Mouse (Mus musculus) E14TG2a.4 (cell line): ENCODE data around the gene Abca4.

ENCODE experiments used
- H3K27me3 ChIP-seq: 2 replicates; pipeline ENCODE4 v1.6.1; 2014; ENCODE audit warnings: low read length, control low read depth; ENCODE audit not compliant: insufficient read depth
- H3K36me3 ChIP-seq: 2 replicates; pipeline ENCODE4 v1.6.1; 2014; ENCODE audit warnings: low read length, control low read depth; ENCODE audit not compliant: insufficient read depth
- H3K4me1 ChIP-seq: replicated peaks from 2 replicates; pipeline ENCODE4 v1.6.1; 2014; ENCODE audit warnings: low read depth, low read length, control low read depth
- H3K4me3 ChIP-seq: replicated peaks from 2 replicates; pipeline ENCODE4 v1.5.1; 2014; ENCODE audit warnings: mild to moderate bottlenecking, low read length
- H3K9me3 ChIP-seq: 2 replicates; pipeline ENCODE4 v1.6.1; 2014; ENCODE audit warnings: low read length, control low read depth
- CTCF ChIP-seq: conservative IDR thresholded peaks from 2 replicates; pipeline ENCODE4 v1.5.1; 2014; ENCODE audit warnings: low read length
- NANOG ChIP-seq: IDR thresholded peaks from 2 replicates; pipeline ENCODE4 v1.6.1; 2014; ENCODE audit warnings: borderline replicate concordance, low read length, mixed read lengths
- POU5F1 ChIP-seq: IDR thresholded peaks from 2 replicates; pipeline ENCODE4 v1.6.1; 2014; ENCODE audit warnings: low read length, borderline replicate concordance

The Abca4 gene

DNA sequence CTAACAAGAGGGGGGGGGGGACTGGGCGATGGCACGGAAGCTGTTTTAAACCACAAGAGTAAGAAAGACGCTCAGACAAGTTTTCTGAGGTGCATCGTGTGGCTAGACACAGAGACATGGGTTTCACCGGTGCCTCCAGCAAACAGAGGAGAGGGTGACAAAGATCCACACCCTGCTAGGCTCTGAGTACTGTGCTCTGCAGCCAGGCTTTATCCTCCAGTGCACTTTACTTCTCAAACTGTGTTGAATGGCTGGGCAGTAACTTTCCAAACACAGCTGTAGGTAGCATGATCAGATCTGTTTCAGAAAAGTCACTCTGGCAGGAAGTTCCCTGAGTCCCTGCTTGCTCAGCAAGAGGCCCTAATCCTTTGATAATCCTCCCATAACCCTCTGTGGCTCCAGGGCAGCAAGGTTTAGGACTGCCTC is 158.1 kb downstream of the Abca4 start:
- H3K9me3 ChIP-seq, result no peaks in the 10 kb centered on the region
- TF ChIP-seq NANOG (no peak), POU5F1 (no peak), CTCF (no peak)
- no peaks in the 10 kb centered on the region for H3K36me3 ChIP-seq
- H3K27me3 ChIP-seq, result no peaks in the 10 kb centered on the region
- H3K4me3 ChIP-seq, result 0 out of 2 replicates have a peak overlapping the region, but pooled peaks have one; percentile 13
- H3K4me1 ChIP-seq, result peaks cover 31% of the 10 kb centered on the region

DNA sequence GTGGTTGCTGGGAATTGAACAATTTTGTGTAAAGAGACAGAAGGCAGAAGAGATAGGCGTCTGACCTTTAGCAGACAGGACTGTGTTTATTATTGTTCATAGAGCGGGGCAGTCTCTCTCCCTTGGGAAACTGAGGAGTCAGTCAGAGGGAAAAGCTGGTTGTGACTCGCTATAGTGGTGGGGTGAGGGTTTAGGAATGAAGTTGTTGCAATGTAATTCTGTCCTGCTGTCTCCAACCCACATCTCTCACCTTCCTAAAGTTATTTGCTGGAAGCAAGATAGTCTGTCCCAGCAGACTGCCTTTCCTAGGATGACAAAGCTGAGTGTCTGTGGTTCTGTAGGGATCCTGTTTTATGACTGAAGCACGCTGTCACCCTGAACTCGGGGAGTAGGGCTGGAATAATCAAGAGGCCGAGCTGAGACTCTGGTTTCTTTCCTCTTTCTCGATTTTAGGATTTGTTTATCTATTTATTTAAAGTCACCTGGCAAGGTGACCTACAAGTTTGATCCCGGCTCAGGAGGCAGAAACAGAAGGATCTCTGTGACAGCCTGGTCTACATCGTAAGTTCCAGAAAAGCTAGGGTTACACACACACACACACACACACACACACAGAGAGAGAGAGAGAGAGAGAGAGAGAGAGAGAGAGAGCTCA is 159.6 kb downstream of the Abca4 start:
- H3K4me3 ChIP-seq, result no peak overlapping the region
- H3K9me3 ChIP-seq, result no peaks in the 10 kb centered on the region
- H3K36me3 ChIP-seq, result no peaks in the 10 kb centered on the region
- no peaks in the 10 kb centered on the region for H3K27me3 ChIP-seq
- TF ChIP-seq POU5F1 (no peak), NANOG (no peak), CTCF (no peak)
- H3K4me1 ChIP-seq, result peaks cover 31% of the 10 kb centered on the region

DNA sequence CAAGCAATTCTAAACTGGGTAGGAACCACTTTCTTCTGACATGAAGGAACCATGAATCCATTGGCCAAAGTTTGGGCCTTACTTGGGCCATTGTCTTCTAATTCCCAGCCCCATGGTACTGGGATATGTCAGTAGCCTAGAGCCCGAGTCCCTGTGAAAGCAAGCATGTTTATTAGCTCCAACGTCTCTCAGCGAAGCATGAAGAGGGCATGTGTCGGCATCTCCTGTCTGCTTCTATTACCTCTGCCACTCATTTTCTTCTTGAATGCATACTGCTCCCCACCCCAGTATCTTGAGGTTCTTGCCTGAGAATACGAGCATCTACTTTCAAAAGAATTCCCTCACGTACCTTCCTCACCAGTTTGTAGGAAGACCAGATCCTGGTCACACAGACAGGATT is 161.5 kb downstream of the Abca4 start:
- H3K36me3 ChIP-seq, result no peaks in the 10 kb centered on the region
- TF ChIP-seq POU5F1 (no peak), CTCF (no peak), NANOG (no peak)
- no peak overlapping the region for H3K4me3 ChIP-seq
- H3K9me3 ChIP-seq, result no peaks in the 10 kb centered on the region
- H3K4me1 ChIP-seq, result peaks cover 22% of the 10 kb centered on the region
- H3K27me3 ChIP-seq, result no peaks in the 10 kb centered on the region

DNA sequence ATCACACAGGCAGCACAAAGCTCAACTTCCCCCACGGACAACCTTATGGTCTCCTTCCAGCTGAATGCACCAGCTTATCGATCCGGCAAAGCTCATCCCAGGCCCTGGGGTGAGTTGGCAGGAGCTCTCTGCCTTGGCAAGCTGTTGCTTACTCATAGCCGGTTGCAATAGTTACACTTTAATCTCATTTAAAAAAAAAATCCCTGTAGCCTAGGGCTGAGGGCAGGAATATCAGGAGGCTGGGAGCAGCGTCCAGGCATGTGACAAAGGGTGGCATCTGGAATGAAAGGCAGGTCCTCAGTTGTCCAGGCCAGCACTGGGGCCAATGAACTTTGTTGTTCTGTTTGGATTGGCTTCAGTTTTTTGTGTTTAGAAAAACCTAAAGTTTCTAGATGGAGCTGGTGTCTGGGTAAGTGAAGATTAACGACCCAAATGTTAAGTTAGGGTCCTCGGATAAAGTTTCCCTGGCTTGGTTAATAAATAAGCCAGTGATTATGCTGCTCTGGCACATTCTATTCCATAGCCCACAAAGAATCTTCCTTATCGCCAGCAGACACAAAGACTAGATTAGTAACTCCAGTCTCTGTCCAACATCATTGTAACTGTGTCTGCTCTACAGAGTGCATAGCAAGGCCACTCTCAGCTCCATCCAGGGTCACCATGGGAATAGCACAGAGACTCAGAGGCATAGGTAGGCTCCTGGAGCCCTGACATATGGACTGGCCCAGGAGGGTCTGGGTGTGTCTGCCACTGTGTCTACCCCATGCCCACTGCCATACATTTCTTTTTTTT is 162.2 kb downstream of the Abca4 start:
- no peak overlapping the region for H3K4me3 ChIP-seq
- no peak for TF ChIP-seq CTCF
- no peak for TF ChIP-seq NANOG
- no peak for TF ChIP-seq POU5F1

DNA sequence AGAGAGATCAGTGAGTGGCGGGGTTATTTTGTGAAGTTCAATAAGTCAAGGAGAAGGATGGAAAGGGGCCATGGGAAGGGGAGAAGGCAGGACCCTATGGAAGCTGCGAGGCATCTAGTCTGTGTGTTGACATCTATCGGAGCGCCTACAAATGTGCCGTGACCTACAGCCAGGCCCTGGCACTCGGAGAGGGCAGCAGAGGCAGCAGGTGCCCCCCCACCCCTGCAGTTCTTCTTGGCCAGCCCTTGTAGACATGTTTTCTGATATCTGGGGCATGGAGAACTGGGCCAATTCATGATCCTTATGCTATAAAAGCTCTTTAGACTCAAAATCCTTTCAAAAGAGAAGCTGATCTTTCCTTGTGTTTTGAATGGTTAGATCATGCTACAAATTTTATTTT is 163.5 kb downstream of the Abca4 start:
- no peaks in the 10 kb centered on the region for H3K9me3 ChIP-seq
- peaks cover 13% of the 10 kb centered on the region for H3K4me1 ChIP-seq
- TF ChIP-seq CTCF, result no peak
- no peak for TF ChIP-seq POU5F1
- TF ChIP-seq NANOG, result no peak
- H3K4me3 ChIP-seq, result no peak overlapping the region
- H3K27me3 ChIP-seq, result no peaks in the 10 kb centered on the region
- no peaks in the 10 kb centered on the region for H3K36me3 ChIP-seq

More for the DNA sequence above, 162.2 kb downstream of the Abca4 start:
- H3K4me1 ChIP-seq, result peaks cover 20% of the 10 kb centered on the region
- H3K9me3 ChIP-seq, result no peaks in the 10 kb centered on the region
- no peaks in the 10 kb centered on the region for H3K27me3 ChIP-seq
- H3K36me3 ChIP-seq, result no peaks in the 10 kb centered on the region

DNA sequence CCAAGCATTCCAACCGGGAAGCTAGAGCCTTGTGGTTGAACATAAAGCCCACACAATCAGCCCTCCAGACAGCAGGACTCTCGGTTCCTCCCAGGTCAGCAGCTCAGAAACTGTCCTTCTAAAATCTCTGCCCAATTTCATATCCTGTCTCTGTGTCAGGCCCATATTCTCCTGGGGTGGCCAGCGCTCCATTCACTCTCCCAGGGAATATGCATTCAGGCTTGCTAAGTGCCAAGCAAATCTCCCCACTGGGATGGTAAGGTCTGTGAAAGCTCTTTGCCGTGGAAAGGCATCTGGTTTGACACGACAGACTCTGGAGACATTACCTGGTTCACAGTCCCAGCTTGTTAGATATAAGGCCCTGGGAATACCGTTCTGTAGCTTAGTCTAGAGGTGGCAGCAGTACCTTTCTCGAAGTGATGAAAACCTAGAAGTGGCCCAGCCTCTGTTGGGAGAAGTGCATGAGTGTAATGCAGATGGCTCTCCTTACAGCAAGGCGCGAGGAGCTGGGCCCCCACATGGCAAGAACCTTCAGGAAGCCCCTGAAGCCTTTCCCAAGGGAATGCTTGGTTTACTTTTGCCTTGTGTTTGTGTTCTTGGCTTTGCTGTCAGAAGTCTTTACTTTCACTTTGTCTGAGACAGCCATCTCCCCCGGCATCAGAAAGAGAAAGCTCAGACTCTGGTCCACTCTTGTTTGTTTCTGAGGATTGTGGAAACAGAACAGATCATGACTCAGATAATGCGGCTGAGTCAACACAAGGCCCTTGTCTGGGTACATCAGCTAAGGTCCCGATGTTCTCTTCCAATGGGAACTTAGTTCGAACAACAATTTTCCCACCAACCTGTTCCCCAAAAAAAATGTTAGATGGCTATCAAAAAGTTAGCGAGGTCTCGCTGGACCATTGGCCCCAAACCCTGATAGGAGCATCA is 164.3 kb downstream of the Abca4 start:
- TF ChIP-seq CTCF, result no peak
- no peak for TF ChIP-seq POU5F1
- TF ChIP-seq NANOG, result no peak
- peaks cover 12% of the 10 kb centered on the region for H3K4me1 ChIP-seq
- H3K4me3 ChIP-seq, result no peak overlapping the region
- H3K27me3 ChIP-seq, result no peaks in the 10 kb centered on the region
- no peaks in the 10 kb centered on the region for H3K36me3 ChIP-seq
- H3K9me3 ChIP-seq, result no peaks in the 10 kb centered on the region

DNA sequence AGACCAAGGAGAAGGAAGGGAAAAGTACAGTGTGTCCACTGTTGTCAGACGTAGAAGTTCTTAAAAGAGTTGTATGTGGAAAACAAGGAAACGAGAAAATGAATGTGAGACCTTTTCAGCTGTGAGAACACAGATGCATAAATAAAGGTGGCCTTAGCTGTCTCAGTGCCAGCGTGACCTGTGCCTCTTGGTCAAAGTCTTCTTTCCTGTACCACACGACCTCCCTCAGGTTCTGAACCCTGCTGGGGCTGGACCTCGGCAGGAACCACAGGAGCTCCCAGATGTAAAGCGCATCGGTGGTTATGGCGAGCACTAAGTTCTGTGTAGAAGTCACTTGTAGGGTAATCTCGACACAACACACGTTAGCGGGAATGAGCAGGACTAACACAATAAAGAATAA is 165.3 kb downstream of the Abca4 start:
- Histone ChIP-seq H3K9me3 (no peaks in the 10 kb centered on the region), H3K4me3 (no peak overlapping the region), H3K4me1 (peaks cover 12% of the 10 kb centered on the region), H3K36me3 (no peaks in the 10 kb centered on the region), H3K27me3 (no peaks in the 10 kb centered on the region)
- TF ChIP-seq POU5F1, result no peak
- TF ChIP-seq NANOG, result no peak
- no peak for TF ChIP-seq CTCF

DNA sequence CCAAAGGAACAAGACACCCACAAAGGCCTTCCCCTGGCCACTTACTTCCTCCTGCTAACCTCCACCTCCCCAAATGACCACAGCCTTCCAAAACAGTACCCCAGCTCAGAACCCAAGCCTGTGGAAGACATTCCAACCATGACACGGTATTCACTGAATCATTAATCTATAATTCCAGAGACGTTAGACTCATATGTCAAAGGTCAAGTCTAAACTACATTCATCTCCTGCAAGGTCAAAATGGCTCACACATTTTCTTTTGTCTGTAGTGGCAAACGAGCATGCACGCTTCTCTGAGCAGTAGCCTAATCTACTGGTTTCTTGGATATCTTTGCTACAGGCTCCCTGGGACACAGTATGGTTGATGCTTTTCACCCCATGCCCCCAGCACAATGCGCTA is 166.2 kb downstream of the Abca4 start:
- peaks cover 14% of the 10 kb centered on the region for H3K4me1 ChIP-seq
- H3K27me3 ChIP-seq, result no peaks in the 10 kb centered on the region
- H3K9me3 ChIP-seq, result no peaks in the 10 kb centered on the region
- TF ChIP-seq NANOG (no peak), POU5F1 (no peak), CTCF (no peak)
- no peaks in the 10 kb centered on the region for H3K36me3 ChIP-seq
- no peak overlapping the region for H3K4me3 ChIP-seq
